Mouse (Mus musculus) ovary, postnatal 14 days (tissue): ENCODE measurements around the gene Phlda1.

Experiments used
- DNase-seq: peaks from one replicate; pipeline ENCODE4 v3.0.0; 2022; ENCODE audit warnings: low spot score

Gene Phlda1

GRCm38 (mm10) chr10:111505406-111505805, 680 bp upstream of the Phlda1 start:
- DNase-seq, result no peak

DNA sequence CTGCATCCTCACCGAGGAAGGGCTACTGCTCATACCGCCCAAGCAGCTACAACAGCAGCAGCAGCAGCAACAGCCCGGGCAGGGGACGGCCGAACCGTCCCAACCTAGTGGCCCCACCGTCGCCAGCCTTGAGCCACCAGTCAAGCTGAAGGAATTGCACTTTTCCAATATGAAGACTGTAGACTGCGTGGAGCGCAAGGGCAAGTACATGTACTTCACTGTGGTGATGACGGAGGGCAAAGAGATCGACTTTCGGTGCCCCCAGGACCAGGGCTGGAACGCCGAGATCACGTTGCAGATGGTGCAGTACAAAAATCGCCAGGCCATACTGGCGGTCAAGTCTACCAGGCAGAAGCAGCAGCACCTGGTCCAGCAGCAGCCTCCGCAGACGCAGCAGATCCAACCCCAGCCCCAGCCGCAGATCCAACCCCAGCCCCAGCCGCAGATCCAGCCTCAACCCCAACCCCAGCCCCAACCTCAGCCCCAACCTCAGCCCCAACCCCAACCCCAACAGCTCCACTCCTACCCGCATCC, 907 bp downstream of the Phlda1 start:
- no peak for DNase-seq

DNA sequence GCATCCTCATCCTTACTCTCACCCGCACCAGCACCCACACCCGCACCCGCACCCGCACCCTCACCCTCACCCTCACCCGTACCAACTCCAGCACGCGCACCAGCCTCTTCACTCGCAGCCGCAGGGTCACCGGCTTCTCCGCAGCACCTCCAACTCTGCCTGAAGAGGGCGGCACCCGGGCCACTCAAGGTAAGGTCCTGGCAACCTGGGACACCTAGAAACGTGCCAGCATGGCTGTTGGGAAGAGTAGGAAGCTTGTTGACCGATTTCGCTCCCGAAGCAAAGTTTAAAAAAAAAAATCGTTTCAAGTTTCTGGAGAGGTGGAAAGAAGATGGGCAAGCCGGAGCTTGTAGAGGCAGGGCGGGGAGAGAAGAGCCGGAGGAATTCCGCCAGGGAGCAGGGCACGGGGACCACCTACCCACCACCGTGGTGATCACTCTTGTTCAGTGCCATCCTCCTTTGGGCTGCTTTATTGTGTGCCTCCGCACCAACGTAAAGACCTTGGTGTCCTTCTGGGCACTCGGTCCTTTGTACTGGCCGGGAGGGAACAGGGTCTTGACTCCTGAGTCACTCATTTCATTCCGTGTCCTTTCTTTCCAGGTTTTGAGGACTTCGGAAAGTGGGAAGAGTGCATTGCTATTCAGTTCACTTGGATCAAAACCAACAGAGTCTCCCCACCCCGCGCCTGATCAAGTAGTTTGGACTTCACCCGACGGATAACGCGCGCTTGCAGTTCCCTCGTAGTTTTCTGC, 1.6 kb downstream of the Phlda1 start:
- DNase-seq, result peak; percentile 50

GRCm38 (mm10) chr10:111508324-111509080, 2.4 kb downstream of the Phlda1 start:
- no peak for DNase-seq

- no peak for DNase-seq
Observed at GRCm38 (mm10) chr10:111509103-111509784, 3.2 kb downstream of the Phlda1 start.

- DNase-seq, result no peak
Observed at GRCm38 (mm10) chr10:111509981-111510380, 3.9 kb downstream of the Phlda1 start.

GRCm38 (mm10) chr10:111510798-111511197, 4.7 kb downstream of the Phlda1 start:
- DNase-seq, result no peak

GRCm38 (mm10) chr10:111512036-111512568, 6.0 kb downstream of the Phlda1 start:
- peak; percentile 38 for DNase-seq

DNA sequence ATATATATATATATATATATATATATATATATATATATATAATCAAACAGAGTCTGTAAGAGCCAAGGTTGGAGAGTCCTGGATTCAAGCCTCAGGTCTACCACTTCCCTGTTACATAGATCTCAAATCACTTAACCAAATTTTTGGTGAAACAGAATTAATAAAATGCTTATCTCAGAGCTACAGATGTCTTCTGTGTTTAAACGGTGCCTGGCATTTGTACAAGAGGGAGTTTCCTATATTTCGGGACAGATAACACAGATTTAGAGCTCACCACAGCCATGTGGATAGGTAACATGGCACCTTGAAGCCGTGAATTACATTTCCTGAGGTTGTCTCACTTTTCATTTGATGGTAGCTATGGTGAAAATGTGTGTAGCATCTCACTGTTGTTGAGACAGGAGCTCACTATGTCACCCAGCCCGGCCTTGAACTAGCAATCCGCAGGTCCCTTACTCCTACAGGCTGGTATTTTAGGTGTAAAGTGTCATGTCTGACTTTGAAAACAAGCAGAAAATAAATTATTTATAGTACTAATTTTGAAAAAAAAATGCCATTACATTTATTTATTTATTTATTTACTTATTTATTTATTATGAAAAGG, 8.3 kb downstream of the Phlda1 start:
- DNase-seq, result no peak

GRCm38 (mm10) chr10:111515071-111516010, 9.3 kb downstream of the Phlda1 start:
- DNase-seq, result no peak

- no peak for DNase-seq
Observed at GRCm38 (mm10) chr10:111516172-111516588, 10.1 kb downstream of the Phlda1 start.

GRCm38 (mm10) chr10:111516804-111517436, 10.8 kb downstream of the Phlda1 start:
- no peak for DNase-seq

DNA sequence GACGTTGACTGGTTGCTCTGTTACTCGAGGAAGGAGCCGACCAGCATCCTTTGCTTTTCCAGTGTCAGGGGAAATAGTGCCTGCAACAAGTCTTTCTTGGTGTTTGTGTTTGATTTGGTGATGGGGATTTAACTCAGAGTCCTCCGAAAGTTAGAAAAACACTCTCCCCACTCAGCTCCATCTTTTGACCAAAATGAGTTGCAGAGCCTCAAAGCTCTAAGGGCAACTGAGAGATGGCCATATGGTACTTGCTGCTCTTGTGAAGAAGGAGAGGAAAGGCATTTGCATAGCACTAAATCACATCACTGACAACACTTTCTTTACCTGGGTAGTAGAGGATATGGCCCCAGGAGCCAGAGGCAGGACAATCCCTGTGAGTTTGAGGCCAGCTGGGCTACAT, 12.3 kb downstream of the Phlda1 start:
- DNase-seq, result no peak

- no peak for DNase-seq
Observed at GRCm38 (mm10) chr10:111519620-111520370, 13.7 kb downstream of the Phlda1 start.

GRCm38 (mm10) chr10:111520621-111521020, 14.5 kb downstream of the Phlda1 start:
- no peak for DNase-seq

DNA sequence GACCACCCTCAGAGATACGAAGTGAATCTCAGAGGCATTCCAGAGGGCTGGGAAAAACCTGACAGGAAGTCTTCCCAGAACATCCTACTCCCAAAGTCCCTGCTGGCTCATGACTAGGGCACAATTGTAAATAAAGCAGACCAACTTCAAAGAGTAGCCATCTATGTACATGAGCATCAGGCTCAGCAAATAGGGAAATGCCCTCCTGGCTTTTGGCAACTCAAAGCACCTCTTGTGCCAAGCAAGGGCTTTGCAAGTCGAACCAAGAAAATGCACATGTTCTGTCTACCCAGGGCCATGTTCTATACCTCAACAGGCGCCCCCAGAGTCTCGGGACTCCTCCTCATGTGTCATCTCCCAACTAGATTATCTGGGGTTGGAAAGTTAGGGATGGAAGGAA, 15.6 kb downstream of the Phlda1 start:
- DNase-seq, result no peak

GRCm38 (mm10) chr10:111522230-111522629, 16.1 kb downstream of the Phlda1 start:
- DNase-seq, result no peak

DNA sequence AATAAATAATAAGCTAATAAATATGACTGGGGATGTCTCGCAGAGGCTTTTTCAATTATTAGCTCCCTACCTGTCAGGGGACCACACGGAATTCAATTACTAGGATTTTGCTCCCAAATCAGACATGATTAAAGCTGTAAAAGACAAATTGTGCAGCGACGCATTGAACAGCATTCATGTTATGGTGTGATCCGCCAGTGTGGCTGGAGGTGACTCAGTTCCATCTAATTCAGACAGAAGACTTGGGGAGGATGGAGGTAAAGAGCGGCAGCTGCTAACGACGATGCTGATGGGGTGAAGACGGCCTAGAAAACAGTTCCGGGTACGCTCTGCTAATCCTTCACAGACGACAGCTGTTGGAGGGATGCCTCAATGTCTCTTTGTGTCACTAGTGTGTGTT, 17.8 kb downstream of the Phlda1 start:
- no peak for DNase-seq

GRCm38 (mm10) chr10:111527057-111527456, 21.0 kb downstream of the Phlda1 start:
- DNase-seq, result no peak

DNA sequence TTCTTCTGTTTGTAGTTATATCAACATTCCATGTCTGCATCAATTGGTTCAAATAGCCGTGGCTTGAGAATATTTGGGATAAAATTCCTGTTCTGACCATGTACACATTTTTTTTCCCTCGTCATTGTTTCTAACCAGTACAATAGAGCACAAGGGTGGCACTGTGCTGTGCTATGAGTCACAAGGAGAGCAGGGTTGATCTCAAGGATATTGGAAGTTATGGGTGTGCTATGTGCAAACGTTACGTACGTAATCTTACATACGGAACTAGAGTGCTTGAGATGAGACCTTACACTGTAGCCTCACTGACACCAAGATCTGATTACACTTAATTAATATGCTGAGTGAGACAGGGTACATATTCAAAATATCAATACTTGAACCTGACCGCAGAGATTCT, 21.5 kb downstream of the Phlda1 start:
- no peak for DNase-seq
